Mouse (Mus musculus): ENCODE data around the gene Cspg4. TPM values are rescaled to one million over a fixed set of nuclear protein-coding genes. Genes with fewer than 3 reads are reported as not detected.

Gene Cspg4
- total RNA-seq (2015) (not detected in 2 replicates), total RNA-seq (2017) (not detected in 2 replicates)

GRCm38 (mm10) chr9:56864832-56865231 lies at the start of gene Cspg4:
Gene Cspg4, plus strand, starts transcription at chr9:56865033.
- ATAC-seq (replicated peaks; ENCODE audit: poor library complexity): no peak

GRCm38 (mm10) chr9:56824900-56825299 lies 39.9 kb upstream of the Cspg4 start:
- no peak for ATAC-seq (replicated peaks; ENCODE audit: poor library complexity)

GRCm38 (mm10) chr9:56825476-56826213 lies 39.2 kb upstream of the Cspg4 start:
- ATAC-seq (replicated peaks; ENCODE audit: poor library complexity): no peak

- no peak for ATAC-seq (replicated peaks; ENCODE audit: poor library complexity)
These were observed 36.7 kb upstream of the Cspg4 start for GRCm38 (mm10) chr9:56828146-56828545.

GRCm38 (mm10) chr9:56828841-56829240 lies 36.0 kb upstream of the Cspg4 start:
- ATAC-seq (replicated peaks; ENCODE audit: poor library complexity): no peak

GRCm38 (mm10) chr9:56830162-56830561 lies 34.7 kb upstream of the Cspg4 start:
- no peak for ATAC-seq (replicated peaks; ENCODE audit: poor library complexity)

GRCm38 (mm10) chr9:56831904-56832303 lies 32.9 kb upstream of the Cspg4 start:
- ATAC-seq (replicated peaks; ENCODE audit: poor library complexity): no peak

GRCm38 (mm10) chr9:56832900-56833299 lies 31.9 kb upstream of the Cspg4 start:
- no peak for ATAC-seq (replicated peaks; ENCODE audit: poor library complexity)

- ATAC-seq (replicated peaks; ENCODE audit: poor library complexity): no peak
These were observed 29.7 kb upstream of the Cspg4 start for GRCm38 (mm10) chr9:56835152-56835551.

GRCm38 (mm10) chr9:56840721-56841120 lies 24.1 kb upstream of the Cspg4 start:
- no peak for ATAC-seq (replicated peaks; ENCODE audit: poor library complexity)

GRCm38 (mm10) chr9:56841864-56842263 lies 23.0 kb upstream of the Cspg4 start:
- ATAC-seq (replicated peaks; ENCODE audit: poor library complexity): no peak

- no peak for ATAC-seq (replicated peaks; ENCODE audit: poor library complexity)
These were observed 22.5 kb upstream of the Cspg4 start for GRCm38 (mm10) chr9:56842303-56842719.

- ATAC-seq (replicated peaks; ENCODE audit: poor library complexity): peak; percentile 72
These were observed 21.1 kb upstream of the Cspg4 start for GRCm38 (mm10) chr9:56843679-56844188.

- ATAC-seq (replicated peaks; ENCODE audit: poor library complexity): no peak
These were observed 20.2 kb upstream of the Cspg4 start for GRCm38 (mm10) chr9:56844644-56845043.

- peak; percentile 85 for ATAC-seq (replicated peaks; ENCODE audit: poor library complexity)
These were observed 17.3 kb upstream of the Cspg4 start for GRCm38 (mm10) chr9:56847523-56847922.

- no peak for ATAC-seq (replicated peaks; ENCODE audit: poor library complexity)
These were observed 14.5 kb upstream of the Cspg4 start for GRCm38 (mm10) chr9:56850128-56850904.

GRCm38 (mm10) chr9:56850905-56851252 lies 14.0 kb upstream of the Cspg4 start:
- peak; percentile 34; the same call in 1 of the 2 replicates for ATAC-seq (replicated peaks; ENCODE audit: poor library complexity)

- ATAC-seq (replicated peaks; ENCODE audit: poor library complexity): no peak
These were observed 13.1 kb upstream of the Cspg4 start for GRCm38 (mm10) chr9:56851778-56852177.

GRCm38 (mm10) chr9:56857463-56857862 lies 7.4 kb upstream of the Cspg4 start:
- no peak for ATAC-seq (replicated peaks; ENCODE audit: poor library complexity)

GRCm38 (mm10) chr9:56860035-56860434 lies 4.8 kb upstream of the Cspg4 start:
- no peak for ATAC-seq (replicated peaks; ENCODE audit: poor library complexity)

- ATAC-seq (replicated peaks; ENCODE audit: poor library complexity): no peak
These were observed 4.2 kb upstream of the Cspg4 start for GRCm38 (mm10) chr9:56860486-56861269.
